Mouse (Mus musculus) granulocyte monocyte progenitor cell, adult 5-6 weeks (primary cell): ENCODE results near the gene Tirap. TPM values are rescaled to one million over a fixed set of nuclear protein-coding genes. Genes with fewer than 3 reads are reported as not detected.

Experiments
- ATAC-seq: replicated peaks from 2 replicates; pipeline ENCODE4 v1.8.0; 2016; ENCODE audit warnings: mild to moderate bottlenecking, moderate TSS enrichment, inconsistent platforms; ENCODE audit not compliant: poor library complexity, severe bottlenecking
- total RNA-seq, 2 experiments: library from RNA; stranded (forward) in 1 of 2; stranded (reverse) in 1 of 2; fragments of 200-712, 200-1000 nt in 1 of 2; fragments of >200 nt in 1 of 2; fragmentation: Nextera tagmentation in 1 of 2; gene quantifications; 2 replicates each; pipeline ENCODE4 v1.2.3; 2014 to 2017

The Tirap gene
- total RNA-seq, 2 experiments from 2014 or later, result 10.2 to 12.5 TPM

- ATAC-seq, result peak; percentile 72
Measured at GRCm38 (mm10) chr9:35194048-35194447, 6.0 kb downstream of the Tirap start.

GRCm38 (mm10) chr9:35192983-35193542 lies 7.0 kb downstream of the Tirap start:
- ATAC-seq, result no peak

- no peak for ATAC-seq
Measured at GRCm38 (mm10) chr9:35188700-35189099, 11.4 kb downstream of the Tirap start.

- ATAC-seq, result no peak
Measured at GRCm38 (mm10) chr9:35187351-35187903, 12.7 kb downstream of the Tirap start.

- no peak for ATAC-seq
Measured at GRCm38 (mm10) chr9:35186430-35186829, 13.7 kb downstream of the Tirap start.

GRCm38 (mm10) chr9:35183359-35183758 lies 16.7 kb downstream of the Tirap start:
- peak; percentile 92 for ATAC-seq

DNA sequence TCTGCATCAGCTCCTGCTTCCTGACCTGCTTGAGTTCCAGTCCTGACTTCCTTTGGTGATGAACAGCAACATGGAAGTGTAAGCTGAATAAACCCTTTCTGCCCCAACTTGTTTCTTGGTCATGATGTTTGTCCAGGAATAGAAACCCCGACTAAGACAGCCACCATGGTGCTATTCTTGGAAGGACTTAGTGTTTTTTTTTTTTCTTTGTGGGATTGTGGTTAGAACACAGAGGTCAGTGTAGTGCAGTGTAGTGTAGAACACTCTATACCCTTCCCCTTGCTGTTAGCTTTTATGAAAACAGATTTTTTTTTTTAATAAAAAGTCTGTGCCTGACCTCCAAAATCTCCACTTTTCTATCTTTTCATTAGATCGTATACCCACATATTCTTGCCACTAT lies 17.3 kb downstream of the Tirap start:
- peak; percentile 46 for ATAC-seq

GRCm38 (mm10) chr9:35176124-35176659 lies 23.9 kb downstream of the Tirap start:
- no peak for ATAC-seq

DNA sequence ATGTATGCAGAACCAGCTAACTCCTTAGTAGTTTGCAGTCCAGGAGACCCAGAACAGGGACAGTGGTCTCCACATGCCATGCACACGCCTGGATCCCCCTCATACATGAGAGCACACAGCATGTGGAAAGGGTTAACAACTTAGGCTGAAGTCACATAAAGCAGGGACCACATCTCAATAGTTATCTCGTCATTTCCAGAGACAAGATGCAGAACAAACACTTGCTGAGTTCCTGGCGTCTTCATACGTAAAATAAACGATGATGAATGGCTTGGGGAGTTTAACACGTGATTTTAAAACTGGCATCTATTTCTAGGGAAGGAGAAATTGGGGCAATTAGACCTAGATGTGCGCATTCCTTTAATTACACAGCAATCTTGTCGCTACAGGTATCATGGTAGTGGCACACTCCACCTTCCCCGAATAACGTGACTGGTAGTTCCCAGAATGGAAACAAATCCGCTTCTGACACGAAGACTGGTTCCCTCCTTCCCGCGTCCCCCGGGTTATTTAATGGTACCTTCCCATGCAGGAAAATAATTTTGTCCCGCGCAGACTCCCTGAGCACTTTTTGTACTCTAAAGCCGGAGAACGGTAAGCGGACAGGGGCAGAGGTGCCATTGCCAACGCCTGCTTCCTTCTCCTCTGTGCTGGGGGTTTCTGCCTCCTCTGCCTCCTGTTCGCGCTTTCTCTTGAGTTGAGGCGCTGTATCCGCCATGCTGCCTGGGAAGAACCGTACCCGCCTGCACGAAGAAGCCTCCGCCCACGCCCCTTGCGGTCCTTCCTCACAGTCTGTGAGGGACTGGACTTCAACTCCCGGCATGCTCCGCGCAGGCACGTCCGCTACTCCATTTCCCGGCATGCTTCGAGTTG lies 24.6 kb downstream of the Tirap start, which contains the start of gene Dcps:
Dcps (minus strand) TSS at position 811 of the 873 bp plus-strand sequence.
- peak; percentile 97 for ATAC-seq

GRCm38 (mm10) chr9:35173331-35173730 lies 26.8 kb downstream of the Tirap start:
- no peak for ATAC-seq

DNA sequence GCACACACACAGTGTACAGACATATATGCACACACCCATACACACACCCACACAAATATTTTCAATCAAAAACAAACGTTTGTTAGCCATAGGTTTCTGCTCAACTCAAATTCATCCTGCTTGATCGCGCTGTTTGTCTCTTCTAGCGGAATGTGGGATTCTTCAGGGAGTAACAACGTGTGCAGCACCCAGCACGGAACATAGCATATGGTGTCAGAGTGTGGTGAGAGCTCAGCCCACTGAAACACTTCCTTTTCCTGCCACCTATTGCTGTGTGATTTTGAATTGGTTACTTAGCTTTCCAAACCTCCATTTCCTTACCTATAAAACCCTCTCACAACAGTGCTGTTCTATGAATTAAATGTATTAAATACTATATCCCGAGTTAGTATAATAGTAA lies 30.0 kb downstream of the Tirap start:
- ATAC-seq, result no peak

- ATAC-seq, result no peak
Measured at GRCm38 (mm10) chr9:35166798-35167635, 33.1 kb downstream of the Tirap start.

GRCm38 (mm10) chr9:35166144-35166797 lies 33.8 kb downstream of the Tirap start:
- peak; percentile 90 for ATAC-seq

GRCm38 (mm10) chr9:35164142-35164874 lies 35.8 kb downstream of the Tirap start:
- no peak for ATAC-seq

- ATAC-seq, result no peak
Measured at GRCm38 (mm10) chr9:35163011-35163690, 36.9 kb downstream of the Tirap start.

DNA sequence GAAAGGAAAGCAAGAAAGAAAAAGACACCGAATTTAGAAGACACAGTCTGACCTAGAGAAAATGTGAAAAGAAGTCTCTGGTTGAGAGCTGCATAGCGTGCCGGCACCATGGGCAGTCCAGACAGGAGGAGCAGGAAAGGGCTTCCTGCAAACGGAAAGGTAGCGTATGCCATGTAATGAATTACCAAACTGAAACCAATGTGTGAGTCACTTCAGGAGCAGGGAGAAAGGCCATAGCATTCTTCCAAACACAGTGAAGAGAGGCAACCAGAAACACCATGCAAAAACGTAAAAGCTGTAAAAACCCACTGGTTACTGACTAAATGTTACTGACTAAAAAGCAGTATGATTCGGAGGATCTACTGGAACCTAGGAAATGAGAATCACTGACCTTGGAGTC lies 38.4 kb downstream of the Tirap start:
- no peak for ATAC-seq

DNA sequence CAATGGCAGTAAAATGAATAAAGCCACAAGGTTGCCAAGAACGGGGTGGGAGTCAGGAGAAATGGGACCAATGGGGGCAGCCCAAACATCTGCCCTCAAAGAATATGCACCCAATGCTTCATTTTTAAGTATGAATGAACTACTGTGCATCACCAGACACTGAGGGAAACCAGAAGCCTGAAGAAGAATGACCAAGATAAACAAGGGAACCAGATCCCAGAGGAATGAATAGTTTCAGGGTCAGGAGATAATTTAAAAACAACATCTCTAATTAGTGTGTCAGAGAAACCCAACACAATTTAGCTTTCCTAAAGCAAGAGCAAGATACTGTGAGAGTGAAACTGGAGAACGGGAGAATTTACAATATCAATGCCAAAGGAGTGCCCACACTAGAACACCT lies 39.4 kb downstream of the Tirap start:
- no peak for ATAC-seq

DNA sequence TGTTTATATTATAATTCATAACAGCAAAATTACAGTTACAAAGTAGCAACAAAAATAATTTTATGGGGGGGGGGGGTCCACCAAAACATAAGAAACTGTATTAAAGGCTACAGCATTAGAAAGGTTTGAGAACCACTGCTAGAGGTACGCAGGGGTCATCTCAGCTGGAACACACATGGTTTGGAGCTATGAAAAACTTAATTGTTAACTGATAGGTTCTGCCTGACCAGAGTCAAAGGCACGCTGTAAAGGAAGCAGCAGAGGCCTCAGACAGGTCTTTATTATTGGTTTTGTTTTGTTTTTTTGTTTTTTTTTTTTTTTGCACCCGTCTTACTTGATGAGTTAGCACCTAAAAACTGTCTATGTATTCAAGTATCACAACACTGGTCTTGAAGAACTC lies 41.6 kb downstream of the Tirap start:
- no peak for ATAC-seq

DNA sequence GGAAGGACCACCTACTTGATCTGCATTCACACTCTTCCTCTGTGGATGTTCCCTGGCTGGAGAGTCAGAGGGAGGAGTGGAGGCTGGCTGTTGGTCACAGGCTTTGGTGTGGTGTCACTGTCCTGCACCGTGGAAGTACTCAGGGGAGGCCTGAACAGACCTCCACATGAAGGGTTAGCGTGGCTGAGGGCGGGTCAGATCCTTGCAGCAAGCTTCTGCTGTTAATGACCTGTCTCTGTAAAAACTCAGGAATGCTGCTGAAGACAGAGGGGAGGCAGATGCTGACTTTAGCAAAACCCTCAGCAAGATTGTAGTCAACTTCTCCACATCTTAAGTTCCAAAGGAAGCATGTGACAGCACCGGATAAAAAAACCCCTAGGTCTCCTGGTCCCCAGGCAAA lies 43.2 kb downstream of the Tirap start:
- no peak for ATAC-seq
